Mouse (Mus musculus) liver, embryonic 14.5 days (tissue): Measurements from ENCODE around the gene Gm13695. TPM values are rescaled to one million over a fixed set of nuclear protein-coding genes. Genes with fewer than 3 reads are reported as not detected.
"Not testable (repeated sequence)": the region's sequence is repeated elsewhere in the genome, so short reads cannot be mapped to it uniquely, and the experiment has no call there.

Source experiments
- ATAC-seq: fragments of 200-750 bp; cut with Nextera tagmentation; 2 replicates; pipeline ENCODE4 v1.8.0; 2017; ENCODE audit warnings: moderate number of reproducible peaks, mild to moderate bottlenecking, moderate library complexity; ENCODE audit not compliant: insufficient read depth
- DNase-seq, 3 experiments: peaks; one replicate each; pipeline ENCODE4 v3.0.0-alpha.2; 2012 to 2013; ENCODE audit warnings: low read depth in 3 of 3, low spot score in 3 of 3
- H3K27ac ChIP-seq: fragments of 300-500 bp; sonication (generic); 2 replicates; pipeline ENCODE4 v1.5.1; 2014; ENCODE audit warnings: moderate library complexity, mild to moderate bottlenecking, control low read depth, inconsistent platforms
- H3K27me3 ChIP-seq: fragments of 300-500 bp; sonication (generic); 2 replicates; pipeline ENCODE4 v1.6.1; 2014; ENCODE audit warnings: mild to moderate bottlenecking, low read length, moderate library complexity; ENCODE audit not compliant: control insufficient read depth, insufficient read depth
- H3K36me3 ChIP-seq: fragments of 300-500 bp; sonication (generic); replicated peaks from 2 replicates; pipeline ENCODE4 v1.6.1; 2014; ENCODE audit warnings: low read depth; ENCODE audit not compliant: control insufficient read depth, insufficient read depth
- H3K4me1 ChIP-seq, 2 experiments: fragments of 200-500 bp in 1 of 2; fragments of 300-500 bp in 1 of 2; sonication (generic) in 1 of 2; replicated peaks; 2 replicates each; pipeline ENCODE4 v1.6.1; 2012 to 2014; ENCODE audit warnings: antibody characterized with exemption in 1 of 2, inconsistent platforms in 1 of 2, low read length in 1 of 2; ENCODE audit not compliant: control insufficient read depth in 2 of 2, insufficient read depth in 2 of 2
- H3K4me2 ChIP-seq: fragments of 300-500 bp; sonication (generic); 2 replicates; pipeline ENCODE4 v1.6.1; 2014; ENCODE audit warnings: low read depth, mild to moderate bottlenecking, control low read depth, moderate library complexity
- H3K4me3 ChIP-seq, 2 experiments: fragments of 200-500 bp in 1 of 2; fragments of 300-500 bp in 1 of 2; sonication (generic) in 1 of 2; 2 replicates each; pipeline ENCODE4 v1.5.1; 2012 to 2014; ENCODE audit warnings: low read depth in 2 of 2, low read length in 2 of 2, mild to moderate bottlenecking in 2 of 2, control low read depth in 1 of 2, inconsistent platforms in 1 of 2, moderate library complexity in 1 of 2; ENCODE audit not compliant: insufficient read depth in 1 of 2
- H3K9ac ChIP-seq: fragments of 300-500 bp; sonication (generic); replicated peaks from 2 replicates; pipeline ENCODE4 v1.6.1; 2014; ENCODE audit warnings: mild to moderate bottlenecking, control low read depth, moderate library complexity
- H3K9me3 ChIP-seq: fragments of 300-500 bp; sonication (generic); 2 replicates; pipeline ENCODE4 v1.6.1; 2016; ENCODE audit warnings: low read length, mixed read lengths; ENCODE audit not compliant: control insufficient read depth
- CTCF ChIP-seq: IDR thresholded peaks from 2 replicates; pipeline ENCODE4 v1.5.1; 2016; ENCODE audit warnings: antibody characterized with exemption, low read depth, control low read depth
- EP300 ChIP-seq: IDR thresholded peaks from 2 replicates; pipeline ENCODE4 v1.6.1; 2016; ENCODE audit warnings: antibody characterized with exemption, low read depth
- WGBS: fragments of 180-500 bp; shearing (Covaris S2); extraction: QIAGEN DNeasy Blood & Tissue Kit; methylation state at CpG from one replicate; pipeline ENCODE4 v1.1.7; 2014; ENCODE audit not compliant: insufficient replicate concordance; 5-methylcytosine and 5-hydroxymethylcytosine counted together
- polyA plus RNA-seq, 2 experiments: library from polyadenylated mRNA; depleted of rRNA in 1 of 2; stranded (reverse) in 1 of 2; unstranded in 1 of 2; fragments of >200 nt; fragmentation: Nextera tagmentation in 1 of 2; extraction: Ambion mirVana in 1 of 2; gene quantifications; 2 replicates each; pipeline versions ENCODE4 v1.2.1 to v1.2.3; 2012 to 2014

The Gm13695 gene
- polyA plus RNA-seq, 2 experiments: not detected

GRCm38 (mm10) chr2:84008913-84009312 is 41.8 kb downstream of the Gm13695 start:
- TF ChIP-seq CTCF (no peak), EP300 (no peak)
- Histone ChIP-seq H3K9ac (no peak overlapping the region), H3K27me3 (no peaks in the 10 kb centered on the region), H3K4me2 (no peak overlapping the region), H3K27ac (no peak overlapping the region), H3K4me1 (peaks cover 0 to 2% of the 10 kb centered on the region in 2 experiments; a peak in 1 of 4 replicates), H3K9me3 (no peaks in the 10 kb centered on the region), H3K4me3 (no peak overlapping the region), H3K36me3 (no peaks in the 10 kb centered on the region)
- DNase-seq (no peak), ATAC-seq (no peak)
- 40% methylated on average over 1 of the region's 1 CpGs for WGBS

GRCm38 (mm10) chr2:84009818-84010217 is 42.7 kb downstream of the Gm13695 start:
- Histone ChIP-seq H3K4me3 (no peak overlapping the region), H3K4me1 (peaks cover 0 to 2% of the 10 kb centered on the region in 2 experiments; a peak in 1 of 4 replicates), H3K36me3 (no peaks in the 10 kb centered on the region), H3K9ac (no peak overlapping the region), H3K4me2 (no peak overlapping the region), H3K27me3 (no peaks in the 10 kb centered on the region), H3K9me3 (no peaks in the 10 kb centered on the region), H3K27ac (no peak overlapping the region)
- 8% methylated on average over 3 of the region's 3 CpGs for WGBS
- TF ChIP-seq CTCF (no peak), EP300 (no peak)
- DNase-seq (no peak), ATAC-seq (no peak)

DNA sequence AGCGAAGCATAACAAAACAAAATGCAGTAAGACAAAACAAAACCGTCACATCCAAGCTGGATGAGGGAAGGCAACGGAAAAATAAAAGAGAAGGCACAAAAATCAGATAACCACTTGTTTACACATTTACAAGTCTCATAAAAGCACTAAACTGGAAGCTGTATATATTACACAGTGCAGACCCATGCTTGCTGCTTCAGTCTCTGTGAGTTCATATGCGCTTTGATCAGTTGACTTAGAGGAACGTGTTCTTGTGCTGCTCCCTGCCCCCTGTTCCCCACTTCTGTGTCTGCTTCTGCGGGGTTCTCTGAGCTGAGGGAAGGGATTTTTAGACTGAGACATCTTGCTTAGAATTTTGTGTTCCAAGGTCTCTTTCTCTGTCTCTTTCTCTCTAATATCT is 47.5 kb downstream of the Gm13695 start:
- WGBS: 50% methylated on average over 6 of the region's 6 CpGs
- Histone ChIP-seq H3K9ac (no peak overlapping the region), H3K27ac (no peak overlapping the region), H3K9me3 (no peaks in the 10 kb centered on the region), H3K4me2 (no peak overlapping the region), H3K4me1 (peaks cover 8 to 12% of the 10 kb centered on the region in 2 experiments), H3K36me3 (no peaks in the 10 kb centered on the region), H3K4me3 (no peak overlapping the region), H3K27me3 (no peaks in the 10 kb centered on the region)
- ATAC-seq (no peak), DNase-seq (no peak)
- TF ChIP-seq EP300 (no peak), CTCF (no peak)

GRCm38 (mm10) chr2:84016291-84016690 is 49.2 kb downstream of the Gm13695 start:
- H3K4me1 ChIP-seq: peaks cover 9 to 14% of the 10 kb centered on the region in 2 experiments
- H3K4me3 ChIP-seq, H3K4me2 ChIP-seq, H3K36me3 ChIP-seq, H3K27me3 ChIP-seq, H3K27ac ChIP-seq, ATAC-seq, H3K9me3 ChIP-seq, H3K9ac ChIP-seq, DNase-seq: not testable (repeated sequence)
- WGBS: 68% methylated on average over 5 of the region's 5 CpGs

- WGBS: 38% methylated on average over 3 of the region's 3 CpGs
- Histone ChIP-seq H3K27me3 (no peaks in the 10 kb centered on the region), H3K4me2 (no peak overlapping the region), H3K9ac (no peak overlapping the region), H3K4me3 (no peak overlapping the region), H3K4me1 (peaks cover 9 to 14% of the 10 kb centered on the region in 2 experiments), H3K36me3 (no peaks in the 10 kb centered on the region), H3K9me3 (no peaks in the 10 kb centered on the region), H3K27ac (no peak overlapping the region)
- no peak for TF ChIP-seq EP300
- TF ChIP-seq CTCF: no peak
- no peak for ATAC-seq
- no peak for DNase-seq
Measured at GRCm38 (mm10) chr2:84018330-84018729, 51.2 kb downstream of the Gm13695 start.

Other genes with a start within 250 kb of the Gm13695 start
- gene Itgav, start 242.9 kb upstream of the Gm13695 start, polyA plus RNA-seq (2012; rRNA removed): 3.1 and 4.1 TPM in 2 replicates
- 11.2 and 13.1 TPM in 2 replicates for gene Itgav, start 242.9 kb upstream of the Gm13695 start, polyA plus RNA-seq (2014; fragmentation: Nextera tagmentation; extraction: Ambion mirVana)
- 0.11 TPM in 2 replicates for gene Fam171b, start 154.7 kb upstream of the Gm13695 start, polyA plus RNA-seq (2012; rRNA removed)
- 0.06 and 0.15 TPM in 2 replicates for gene Fam171b, start 154.7 kb upstream of the Gm13695 start, polyA plus RNA-seq (2014; fragmentation: Nextera tagmentation; extraction: Ambion mirVana)
- not detected in 2 replicates for gene Zswim2, start 26.1 kb upstream of the Gm13695 start, polyA plus RNA-seq (2012; rRNA removed)
- gene Zswim2, start 26.1 kb upstream of the Gm13695 start, polyA plus RNA-seq (2014; fragmentation: Nextera tagmentation; extraction: Ambion mirVana): not detected in 2 replicates
- gene Gm13698, start 11.6 kb upstream of the Gm13695 start, polyA plus RNA-seq (2012; rRNA removed): not detected in 2 replicates
- not detected in 2 replicates for gene Gm13698, start 11.6 kb upstream of the Gm13695 start, polyA plus RNA-seq (2014; fragmentation: Nextera tagmentation; extraction: Ambion mirVana)
- gene Gm13693, start 5.8 kb upstream of the Gm13695 start, polyA plus RNA-seq (2012; rRNA removed): not detected in 2 replicates
- gene Gm13693, start 5.8 kb upstream of the Gm13695 start, polyA plus RNA-seq (2014; fragmentation: Nextera tagmentation; extraction: Ambion mirVana): not detected in 2 replicates
- not detected in 2 replicates for gene Gm13696, start 5.8 kb downstream of the Gm13695 start, polyA plus RNA-seq (2012; rRNA removed)
- not detected in 2 replicates for gene Gm13696, start 5.8 kb downstream of the Gm13695 start, polyA plus RNA-seq (2014; fragmentation: Nextera tagmentation; extraction: Ambion mirVana)
- not detected in 2 replicates for gene Gm13694, start 11.6 kb downstream of the Gm13695 start, polyA plus RNA-seq (2012; rRNA removed)
- gene Gm13694, start 11.6 kb downstream of the Gm13695 start, polyA plus RNA-seq (2014; fragmentation: Nextera tagmentation; extraction: Ambion mirVana): not detected in 2 replicates
- gene Gm13697, start 17.4 kb downstream of the Gm13695 start, polyA plus RNA-seq (2012; rRNA removed): not detected in 2 replicates
- gene Gm13697, start 17.4 kb downstream of the Gm13695 start, polyA plus RNA-seq (2014; fragmentation: Nextera tagmentation; extraction: Ambion mirVana): not detected in 2 replicates
- not detected in 2 replicates for gene Gm13691, start 23.2 kb downstream of the Gm13695 start, polyA plus RNA-seq (2012; rRNA removed)
- not detected in 2 replicates for gene Gm13691, start 23.2 kb downstream of the Gm13695 start, polyA plus RNA-seq (2014; fragmentation: Nextera tagmentation; extraction: Ambion mirVana)